Mouse (Mus musculus) kidney, postnatal 14 days (tissue): ENCODE measurements at regions not wholly inside any gene's neighbourhood (a gene's known extent, or its start where the extent isn't known, plus 50 kb on each side); places are given as distances from the start of the nearest gene placed in this dataset.

Experiments used
- DNase-seq: peaks from one replicate; pipeline ENCODE4 v3.0.0; 2022; ENCODE audit warnings: mixed read lengths

DNA sequence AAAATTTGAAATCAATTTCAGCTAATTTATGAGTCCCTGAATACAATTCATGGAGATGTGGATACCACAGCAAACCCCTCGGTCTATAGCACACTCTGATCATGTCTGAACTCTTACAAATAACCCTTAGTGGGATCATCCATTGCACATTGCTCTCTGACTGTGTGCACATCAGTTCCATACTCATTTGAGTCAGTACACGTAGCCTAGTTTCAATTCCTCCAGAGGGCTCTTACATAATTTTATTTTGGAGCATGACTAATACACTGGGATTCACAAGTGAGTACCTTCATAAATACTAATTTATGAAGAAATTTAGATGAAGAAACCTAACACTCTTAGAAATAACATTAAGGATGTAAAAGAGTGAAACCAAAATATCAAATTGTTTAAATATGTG, 978.3 kb downstream of the Pdha2 start:
- DNase-seq = no peak

DNA sequence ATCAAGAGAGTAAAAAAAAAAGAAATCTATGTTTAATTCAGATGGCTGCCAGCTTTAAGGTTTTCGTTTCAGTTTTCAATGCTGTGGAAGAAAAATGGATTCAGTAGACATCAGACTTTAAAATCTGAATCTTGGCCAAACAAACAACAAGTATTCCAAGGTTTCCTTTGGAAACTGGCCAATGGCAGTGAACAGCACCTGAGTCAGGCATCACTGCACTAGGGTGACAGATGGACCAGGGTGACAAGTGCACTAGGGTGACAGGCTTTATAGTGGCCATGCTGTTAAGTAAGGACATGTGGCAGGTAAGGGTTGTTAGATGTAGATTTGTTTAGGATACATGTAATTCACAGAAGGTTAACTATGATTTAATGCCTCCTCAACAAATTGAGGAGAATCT, 972.9 kb downstream of the Pdha2 start:
- no peak for DNase-seq
